Mouse (Mus musculus) heart, adult 2 months (tissue): ENCODE measurements around the gene Dcps.

Source experiments
- CTCF ChIP-seq: fragments of 200-600 bp; IDR thresholded peaks from 2 replicates; pipeline ENCODE4 v1.8.1; 2022; ENCODE audit warnings: antibody characterized with exemption, mild to moderate bottlenecking, moderate library complexity
- POLR2A ChIP-seq: fragments of 200-500 bp; IDR thresholded peaks from 2 replicates; pipeline ENCODE4 v1.6.1; 2011; ENCODE audit warnings: mild to moderate bottlenecking, low read depth, low read length, control low read depth; ENCODE audit not compliant: insufficient read depth

- TF ChIP-seq CTCF = no peak
- TF ChIP-seq POLR2A = no peak
These were observed 78.0 kb downstream of the Dcps start for GRCm38 (mm10) chr9:35097901-35098300.
